Comparison of ENCODE assay signal across 13 mouse cellular contexts in the genomic region with DNA sequence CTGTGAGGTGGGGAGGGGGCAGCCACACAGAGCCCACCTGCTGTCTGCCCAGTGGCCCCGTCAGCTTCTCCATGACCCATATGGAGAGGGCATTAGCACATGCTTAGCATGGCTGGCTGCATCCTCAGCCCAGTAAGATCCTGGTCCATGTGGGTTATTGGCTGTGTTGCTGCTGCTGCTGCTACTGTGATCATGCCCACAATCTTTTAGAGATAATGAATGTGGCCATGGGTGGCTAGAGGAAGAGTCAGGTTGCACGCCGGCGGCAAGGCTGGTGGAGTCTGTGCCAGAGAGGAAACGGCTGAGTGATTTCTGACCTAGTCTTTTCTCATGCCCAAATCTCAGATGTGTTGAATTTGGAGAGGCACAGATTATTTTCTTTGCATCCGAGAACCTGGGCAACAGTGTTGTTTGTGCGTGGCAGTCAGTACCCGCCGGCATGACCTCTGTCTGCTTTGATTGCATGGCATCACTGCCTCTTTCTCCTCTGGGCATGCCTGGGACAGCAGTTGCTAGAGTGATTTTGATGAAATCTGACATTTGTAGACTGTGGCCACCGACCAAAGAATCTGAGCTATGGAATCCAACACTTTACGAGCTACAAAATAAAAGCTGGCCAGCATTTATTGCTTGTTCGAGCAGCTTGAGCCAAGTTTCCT. TPM values are rescaled to one million over a fixed set of nuclear protein-coding genes. Genes with fewer than 3 reads are reported as not detected.
DNase-seq lines count a peak whose midpoint lies in the region; ATAC-seq and TF ChIP-seq lines count a peak whose summit lies in the region.
"Had no signal": no experiment of that assay in that cellular context is flagged by ENCODE, and none has a peak within 500 bp of the region (broad histone marks: within the 10 kb centered on the region; RNA-seq: fewer than 3 reads in every experiment).

No protein-coding gene starts in this region.

- DNase-seq in lung, postnatal 0 days (ENCODE audit: low spot score), result peak; percentile 17
- DNase-seq in lung, postnatal 14 days, result no peak
- DNase-seq in cerebellum, adult 9-10 months, result peak; percentile 66
- peak; percentile 61 for DNase-seq in hindbrain, postnatal 0 days (ENCODE audit: low spot score)
- DNase-seq in retina, postnatal 1 day, result peak; percentile 87
- DNase-seq in thymus, postnatal 25 days, result no peak
- DNase-seq: adrenal gland, postnatal 14 days; heart, postnatal 14 days had no signal

- TF ChIP-seq CTCF in lung, postnatal 0 days (IDR thresholded peaks at IDR 0.05), result no peak
- no peak for TF ChIP-seq CTCF in hindbrain, postnatal 0 days (IDR thresholded peaks at IDR 0.05; ENCODE audit: low read depth)
- TF ChIP-seq CTCF in intestine, postnatal 0 days (IDR thresholded peaks at IDR 0.05; ENCODE audit: low read depth), result no peak

- no peaks in the 10 kb centered on the region for H3K4me1 ChIP-seq in lung, postnatal 0 days (ENCODE audit: insufficient read depth, low read depth, low read length)
- H3K4me1 ChIP-seq in hindbrain, postnatal 0 days (ENCODE audit: insufficient read depth, low read length), result peaks cover 8% of the 10 kb centered on the region; the same call in 1 of the 2 replicates
- no peaks in the 10 kb centered on the region for H3K4me1 ChIP-seq in intestine, postnatal 0 days (replicated peaks; ENCODE audit: control insufficient read depth, insufficient read depth, low read length)
- H3K4me1 ChIP-seq: neural tube, embryonic 12.5 days had no signal

- H3K27me3 ChIP-seq in lung, postnatal 0 days (replicated peaks; ENCODE audit: insufficient read depth, low read length), result no peaks in the 10 kb centered on the region
- no peaks in the 10 kb centered on the region for H3K27me3 ChIP-seq in hindbrain, postnatal 0 days (ENCODE audit: insufficient read depth, low read length)
- H3K27me3 ChIP-seq in intestine, postnatal 0 days (replicated peaks; ENCODE audit: control insufficient read depth, insufficient read depth, low read length), result no peaks in the 10 kb centered on the region
- H3K27me3 ChIP-seq: neural tube, embryonic 12.5 days had no signal

- no peak overlapping the region for H3K27ac ChIP-seq in lung, postnatal 0 days (ENCODE audit: low read length)
- peak overlapping the region; percentile 45; the same call in 1 of the 2 replicates for H3K27ac ChIP-seq in hindbrain, postnatal 0 days
- H3K27ac ChIP-seq in intestine, postnatal 0 days (ENCODE audit: low read depth, low read length), result no peak overlapping the region
- H3K27ac ChIP-seq: neural tube, embryonic 12.5 days had no signal

- no peak for ATAC-seq in lung, postnatal 0 days
- ATAC-seq in hindbrain, postnatal 0 days, result peak; percentile 51; the same call in 1 of the 2 replicates
- ATAC-seq in intestine, postnatal 0 days, result no peak

- H3K36me3 ChIP-seq in lung, postnatal 0 days (ENCODE audit: insufficient read depth, low read length), result no peaks in the 10 kb centered on the region
- H3K36me3 ChIP-seq in hindbrain, postnatal 0 days (ENCODE audit: insufficient read depth, low read length), result no peaks in the 10 kb centered on the region
- H3K36me3 ChIP-seq in intestine, postnatal 0 days (ENCODE audit: control insufficient read depth, insufficient read depth), result no peaks in the 10 kb centered on the region
- H3K36me3 ChIP-seq: neural tube, embryonic 12.5 days had no signal

- no peak overlapping the region for H3K4me3 ChIP-seq in lung, postnatal 0 days (ENCODE audit: low read depth, low read length)
- no peak overlapping the region for H3K4me3 ChIP-seq in hindbrain, postnatal 0 days (ENCODE audit: low read length)
- H3K4me3 ChIP-seq in intestine, postnatal 0 days (ENCODE audit: low read depth, low read length), result no peak overlapping the region
- H3K4me3 ChIP-seq: neural tube, embryonic 12.5 days had no signal

- no peaks in the 10 kb centered on the region for H3K9me3 ChIP-seq in lung, postnatal 0 days (ENCODE audit: low read length)
- no peaks in the 10 kb centered on the region for H3K9me3 ChIP-seq in hindbrain, postnatal 0 days (ENCODE audit: low read length)
- no peaks in the 10 kb centered on the region for H3K9me3 ChIP-seq in intestine, postnatal 0 days (ENCODE audit: control insufficient read depth)
- H3K9me3 ChIP-seq: neural tube, embryonic 12.5 days had no signal

- H3K9ac ChIP-seq in lung, postnatal 0 days (replicated peaks; ENCODE audit: low read depth), result no peak overlapping the region
- H3K9ac ChIP-seq in hindbrain, postnatal 0 days (replicated peaks; ENCODE audit: low read length), result no peak overlapping the region
- no peak overlapping the region for H3K9ac ChIP-seq in intestine, postnatal 0 days (ENCODE audit: low read depth, low read length)
- H3K9ac ChIP-seq: neural tube, embryonic 12.5 days had no signal

- 57% methylated on average over 12 of the region's 12 CpGs for WGBS in lung, postnatal 0 days
- WGBS in hindbrain, postnatal 0 days, result 47% methylated on average over 12 of the region's 12 CpGs
- WGBS in intestine, postnatal 0 days, result 67% methylated on average over 12 of the region's 12 CpGs

- TF ChIP-seq EP300 in lung, postnatal 0 days (IDR thresholded peaks at IDR 0.05), result no peak

- H3K4me2 ChIP-seq in lung, postnatal 0 days (replicated peaks; ENCODE audit: low read depth, low read length), result no peak overlapping the region
- H3K4me2 ChIP-seq in hindbrain, postnatal 0 days (ENCODE audit: low read depth, low read length), result no peak overlapping the region
- H3K4me2 ChIP-seq in intestine, postnatal 0 days (replicated peaks; ENCODE audit: low read depth), result no peak overlapping the region
- H3K4me2 ChIP-seq: neural tube, embryonic 12.5 days had no signal

RNA-seq across cellular contexts. Expression of a gene that starts 8.8 kb away (rescaled TPM):
- not detected in 2 replicates for polyA plus RNA-seq in lung, postnatal 0 days (2015; fragmentation: Nextera tagmentation; extraction: Ambion mirVana)
- not detected in 2 replicates for total RNA-seq in hindbrain, postnatal 0 days (2014; rRNA removed)
- 0.23 TPM in 1 of 2 replicates, not detected in the other for polyA plus RNA-seq in hindbrain, postnatal 0 days (2015; fragmentation: Nextera tagmentation; extraction: Ambion mirVana)
- not detected in 2 replicates for polyA plus RNA-seq in intestine, postnatal 0 days (2015; fragmentation: Nextera tagmentation; extraction: Ambion mirVana)
- total RNA-seq: adrenal gland, postnatal 14 days; ES-E14; heart, postnatal 14 days; layer of hippocampus, postnatal 10 days had no signal
- polyA plus RNA-seq: neural tube, embryonic 12.5 days; spleen, adult 2 months had no signal

Comparison
In these comparisons a context has a peak if more than half of its experiments do, and no peak if none do; other contexts are left out.
1. DNase-seq: peak in lung, postnatal 0 days (single experiment), cerebellum, adult 9-10 months (single experiment), hindbrain, postnatal 0 days (single experiment) and retina, postnatal 1 day (single experiment); none in lung, postnatal 14 days (single experiment) and thymus, postnatal 25 days (single experiment).